Mouse (Mus musculus) spleen, adult 2 months (tissue): ENCODE data around the gene Nr1h2.

Experiments used
- CTCF ChIP-seq: fragments of 200-500 bp; IDR thresholded peaks from 2 replicates; pipeline ENCODE4 v1.5.1; 2011; ENCODE audit warnings: mild to moderate bottlenecking, inconsistent platforms; ENCODE audit not compliant: insufficient read depth, insufficient read length, insufficient replicate concordance; ENCODE audit errors: extremely low read depth
- POLR2A ChIP-seq: fragments of 200-500 bp; IDR thresholded peaks from 2 replicates; pipeline ENCODE4 v1.6.1; 2011; ENCODE audit warnings: low read depth, low read length, inconsistent platforms

GRCm38 (mm10) chr7:44588338-44588737 lies 34.6 kb upstream of the Nr1h2 start:
- TF ChIP-seq CTCF = no peak
- TF ChIP-seq POLR2A = no peak
